Mouse (Mus musculus) gastrocnemius, postnatal 4 days (tissue): ENCODE data around the gene Prss16. TPM values are rescaled to one million over a fixed set of nuclear protein-coding genes. Genes with fewer than 3 reads are reported as not detected.

Experiments
- DNase-seq, 2 experiments: peaks; one replicate each; pipeline ENCODE4 v3.0.0; 2021 to 2022; ENCODE audit warnings: low spot score in 2 of 2, mixed read lengths in 2 of 2
- total RNA-seq, 2 experiments: library from RNA; stranded (reverse); gene quantifications; 2 replicates each; pipeline ENCODE4 v1.2.3; 2021

Prss16 gene
- total RNA-seq, 2 experiments from 2014 or later = 0.20 to 0.21 TPM

- no peak for DNase-seq
These were observed 26.8 kb upstream of the Prss16 start for GRCm38 (mm10) chr13:22036149-22036956.

DNA sequence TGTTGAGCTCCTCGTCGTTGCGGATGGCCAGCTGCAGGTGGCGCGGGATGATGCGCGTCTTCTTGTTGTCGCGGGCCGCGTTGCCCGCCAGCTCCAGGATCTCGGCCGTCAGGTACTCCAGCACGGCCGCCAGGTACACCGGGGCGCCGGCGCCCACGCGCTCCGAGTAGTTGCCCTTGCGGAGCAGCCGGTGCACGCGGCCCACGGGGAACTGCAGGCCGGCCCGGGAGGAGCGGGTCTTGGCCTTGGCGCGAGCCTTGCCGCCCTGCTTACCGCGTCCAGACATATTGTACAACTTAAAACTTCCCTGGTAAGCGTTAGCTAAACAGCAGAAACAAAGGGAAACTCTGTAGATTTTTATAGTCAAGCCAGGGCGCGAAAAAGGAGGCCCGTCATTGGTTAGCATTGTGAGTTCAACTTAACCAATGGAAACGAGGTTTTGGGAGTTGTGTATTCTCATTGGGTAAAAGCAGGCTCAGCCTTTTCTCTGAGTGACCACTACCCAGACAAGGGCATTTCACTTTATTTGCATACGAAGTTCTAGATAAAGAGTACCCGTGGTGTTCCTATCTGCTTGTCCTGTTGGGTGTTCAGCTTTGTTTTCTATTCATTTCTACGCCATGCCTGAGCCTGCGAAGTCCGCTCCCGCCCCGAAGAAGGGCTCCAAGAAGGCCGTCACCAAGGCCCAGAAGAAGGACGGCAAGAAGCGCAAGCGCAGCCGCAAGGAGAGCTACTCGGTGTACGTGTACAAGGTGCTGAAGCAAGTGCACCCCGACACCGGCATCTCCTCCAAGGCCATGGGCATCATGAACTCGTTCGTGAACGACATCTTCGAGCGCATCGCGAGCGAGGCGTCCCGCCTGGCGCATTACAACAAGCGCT lies 26.0 kb upstream of the Prss16 start, which contains the start of the genes Hist1h2ah and Hist1h2bk:
TSS of gene Hist1h2ah (minus strand) at position 302 of the 882 bp plus-strand sequence.
TSS of gene Hist1h2bk (plus strand) at position 604 of the 882 bp plus-strand sequence.
- peak; percentile 44 to 74 for DNase-seq

GRCm38 (mm10) chr13:22034443-22035266 lies 25.1 kb upstream of the Prss16 start:
- DNase-seq = no peak

DNA sequence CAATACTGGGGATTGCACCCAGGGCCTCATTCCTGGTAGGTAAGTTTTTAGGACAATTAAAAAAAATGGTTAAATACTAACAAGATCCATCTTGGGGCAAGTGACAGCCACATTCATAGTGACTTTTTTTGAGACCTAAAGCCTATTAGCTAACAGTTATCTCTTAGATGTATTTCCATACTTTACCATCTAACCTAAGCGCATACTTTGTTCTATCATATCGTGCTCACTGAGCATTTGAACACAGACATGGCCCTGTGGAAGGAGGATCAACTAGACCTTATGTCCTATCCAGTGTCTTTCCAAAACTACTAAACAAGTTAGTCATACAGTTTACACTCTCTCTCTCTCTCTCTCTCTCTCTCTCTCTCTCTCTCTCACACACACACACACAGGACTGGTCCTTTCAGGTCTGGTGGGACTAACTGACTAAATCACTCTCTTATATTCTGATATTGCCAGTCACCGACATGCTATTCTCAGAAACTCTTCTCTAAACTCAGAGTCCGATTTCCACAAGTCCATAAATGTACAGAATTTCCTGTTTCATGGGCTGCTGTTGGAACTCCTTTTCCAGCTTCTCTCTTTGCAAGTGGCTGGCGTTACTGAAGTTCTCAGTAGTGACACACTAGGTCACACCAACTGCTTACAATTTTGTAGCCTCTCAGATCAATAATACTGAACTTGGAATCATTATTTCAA lies 24.4 kb upstream of the Prss16 start:
- DNase-seq = no peak

GRCm38 (mm10) chr13:22030493-22030892 lies 21.0 kb upstream of the Prss16 start:
- DNase-seq = no peak

GRCm38 (mm10) chr13:22029928-22030327 lies 20.4 kb upstream of the Prss16 start:
- DNase-seq = no peak

- DNase-seq = peak; percentile 83 to 92
These were observed 19.3 kb upstream of the Prss16 start for GRCm38 (mm10) chr13:22028673-22029460.

DNA sequence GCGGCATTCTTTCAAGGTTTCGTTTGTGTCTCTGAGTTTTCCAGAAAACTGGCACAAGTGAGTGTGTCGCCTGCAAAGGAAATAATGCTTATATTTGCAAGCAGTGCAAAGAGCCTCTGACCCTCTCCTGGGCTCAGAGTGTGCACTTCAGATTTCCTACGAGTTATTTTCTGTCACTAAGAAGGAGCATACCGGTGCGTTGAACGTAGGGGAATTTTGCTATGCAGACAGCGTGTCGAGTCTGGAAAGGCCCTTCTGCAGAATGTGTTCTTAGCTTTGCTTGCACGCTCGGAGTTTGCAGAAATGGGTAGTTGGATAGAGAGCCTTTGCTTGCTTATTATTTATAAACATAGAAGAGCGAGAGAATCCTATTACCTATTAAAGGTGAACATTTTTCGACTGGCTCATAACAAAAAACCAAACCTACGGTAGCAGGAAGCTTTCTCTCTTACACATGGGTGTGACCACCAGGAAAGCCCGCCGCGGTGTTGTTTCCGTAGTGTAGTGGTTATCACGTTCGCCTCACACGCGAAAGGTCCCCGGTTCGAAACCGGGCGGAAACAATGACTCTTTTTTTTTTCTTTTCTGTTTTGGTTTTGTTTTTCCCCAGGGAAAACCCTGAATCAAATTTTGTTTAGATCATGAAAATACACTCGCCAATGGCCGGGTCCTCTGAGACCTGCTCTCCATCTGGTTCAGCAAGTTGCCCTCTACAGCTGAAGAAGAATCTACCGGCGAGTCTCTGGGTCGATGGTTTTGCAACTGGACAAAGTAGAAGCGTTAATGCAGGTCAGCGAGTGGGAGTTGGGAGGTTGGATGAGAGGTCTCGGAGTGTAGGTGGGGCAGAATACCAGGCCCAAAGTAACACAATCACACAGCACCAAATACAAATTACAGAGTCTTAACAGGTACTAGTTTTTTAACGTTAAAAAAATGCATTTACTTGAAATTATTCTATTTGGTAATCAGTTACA lies 16.8 kb upstream of the Prss16 start:
- DNase-seq = peak; percentile 69 to 80

DNA sequence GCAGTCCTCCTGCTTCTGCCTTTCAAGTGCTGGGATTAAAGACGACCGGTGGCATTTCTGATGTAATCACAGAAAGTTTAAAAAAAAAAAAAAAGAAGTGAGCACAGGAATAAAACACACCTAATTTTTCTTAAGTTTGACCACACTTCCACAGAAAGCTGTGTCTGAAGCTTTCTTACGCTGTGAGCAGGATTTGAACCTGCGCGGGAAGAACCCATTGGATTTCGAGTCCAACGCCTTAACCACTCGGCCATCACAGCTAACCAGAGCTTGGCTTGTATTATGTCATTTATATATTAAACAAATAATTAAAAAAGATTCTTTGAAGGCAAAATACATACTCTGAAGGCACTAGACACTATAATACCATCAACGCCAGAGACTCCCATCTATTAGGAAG lies 12.7 kb upstream of the Prss16 start:
- peak in 1 of 2 experiments; percentile 67 for DNase-seq

- no peak for DNase-seq
These were observed 12.0 kb upstream of the Prss16 start for GRCm38 (mm10) chr13:22021581-22021980.

DNA sequence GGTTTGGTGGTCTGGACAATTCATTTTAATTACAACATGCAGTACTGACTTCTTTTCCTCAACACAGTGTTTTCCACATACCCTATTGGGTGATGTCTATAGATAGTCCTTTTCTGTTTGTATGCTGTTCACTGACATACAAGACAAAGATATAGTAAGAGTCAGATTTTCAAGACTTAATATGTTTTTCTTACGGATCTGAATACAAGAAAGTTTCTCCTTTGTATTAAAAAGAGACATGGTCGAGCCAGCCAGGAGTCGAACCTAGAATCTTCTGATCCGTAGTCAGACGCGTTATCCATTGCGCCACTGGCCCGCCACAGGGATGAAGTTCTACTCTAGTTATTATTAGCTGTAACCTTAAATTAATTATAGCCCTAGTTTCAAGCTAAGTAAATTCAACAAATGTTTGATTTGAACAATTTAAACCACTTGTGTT lies 11.4 kb upstream of the Prss16 start:
- peak; percentile 42 to 56 for DNase-seq

GRCm38 (mm10) chr13:22019934-22020835 lies 10.6 kb upstream of the Prss16 start:
- no peak for DNase-seq

DNA sequence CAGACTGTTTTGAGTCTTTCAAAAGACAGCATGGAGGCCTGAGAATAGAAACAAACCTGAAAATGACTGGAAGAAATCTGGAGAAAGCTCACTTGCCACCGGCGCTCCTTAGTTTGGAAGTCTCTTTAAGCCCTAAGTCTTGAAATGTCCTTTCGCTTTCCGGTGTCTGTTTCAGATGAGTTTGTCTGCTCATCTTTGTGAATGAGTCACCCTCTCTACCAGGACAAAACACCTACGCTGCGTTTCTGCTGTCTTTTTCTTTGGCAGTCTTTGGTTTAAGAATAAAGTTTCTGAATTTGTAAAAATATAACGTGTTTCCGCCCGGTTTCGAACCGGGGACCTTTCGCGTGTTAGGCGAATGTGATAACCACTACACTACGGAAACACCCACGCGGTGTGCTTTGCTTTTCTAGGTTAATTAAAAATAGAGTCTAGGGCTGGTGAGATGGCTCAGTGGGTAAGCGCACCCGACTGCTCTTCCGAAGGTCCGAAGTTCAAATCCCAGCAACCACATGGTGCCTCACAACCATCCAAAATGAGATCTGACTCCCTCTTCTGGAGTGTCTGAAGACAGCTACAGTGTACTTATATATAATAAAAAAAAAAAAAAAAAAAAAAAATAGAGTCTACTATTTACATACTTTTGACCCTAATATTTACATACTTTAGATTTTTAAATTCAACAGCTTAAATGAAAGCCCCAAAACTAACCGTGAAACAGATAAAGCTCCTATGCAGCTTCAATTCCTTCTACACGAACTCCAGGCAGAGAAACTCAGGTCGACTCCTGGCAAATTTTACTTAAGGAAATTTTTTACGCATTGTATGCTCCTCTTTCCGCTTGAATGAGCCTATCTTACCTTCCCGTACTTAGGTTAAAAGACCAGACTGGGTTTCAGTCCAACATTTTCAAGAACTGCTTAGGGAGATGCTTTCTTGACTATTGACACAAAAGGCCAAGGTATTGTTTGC lies 6.2 kb upstream of the Prss16 start:
- DNase-seq = peak; percentile 46 to 50

- DNase-seq = no peak
These were observed 4.9 kb upstream of the Prss16 start for GRCm38 (mm10) chr13:22014411-22014845.

DNA sequence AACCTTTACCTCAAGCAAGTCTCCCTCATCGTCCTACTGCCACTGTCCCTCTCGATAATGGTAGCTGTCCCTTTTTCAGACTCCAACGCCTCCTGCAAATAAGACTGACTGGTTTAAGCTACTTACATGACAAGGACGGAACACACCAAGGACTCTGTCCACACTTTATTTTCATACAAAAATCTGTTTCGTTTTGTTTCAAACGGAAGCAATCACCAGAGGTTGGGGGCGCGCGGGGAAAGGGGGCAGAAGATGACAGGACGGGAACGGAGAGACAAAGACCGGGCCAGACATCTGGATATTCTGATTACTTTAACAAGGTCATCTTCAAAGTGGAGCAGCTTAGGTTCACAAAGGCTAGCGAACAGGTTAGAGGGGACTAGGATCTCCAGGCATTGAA lies 4.2 kb upstream of the Prss16 start:
- DNase-seq = no peak

- DNase-seq = no peak
These were observed 835 bp downstream of the Prss16 start for GRCm38 (mm10) chr13:22008707-22009106.
